Mouse (Mus musculus): ENCODE results near the gene Slc25a12.

DNA sequence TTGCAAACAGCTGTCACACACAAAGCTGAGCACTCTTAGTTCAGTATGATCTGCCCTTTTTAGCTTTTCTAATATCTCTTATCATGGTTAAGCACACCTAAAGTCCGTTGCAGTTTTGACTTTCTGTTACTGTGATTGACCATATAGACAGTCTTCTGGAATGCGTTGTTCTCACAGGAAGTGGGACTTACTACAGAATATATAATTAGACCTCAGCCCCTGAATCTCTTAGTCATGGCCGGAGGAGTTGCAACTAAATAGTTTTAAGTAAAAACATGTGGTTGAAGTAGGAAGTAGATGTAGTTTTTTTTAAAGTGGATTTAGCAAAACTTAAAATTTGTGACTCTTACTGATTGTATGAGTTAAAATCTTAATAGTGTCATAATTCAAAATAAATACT is 119.5 kb downstream of the Slc25a12 start:
- TF ChIP-seq CTCF (IDR thresholded peaks at IDR 0.05; ENCODE audit: extremely low read depth, insufficient read length, insufficient replicate concordance, low read depth, low read length) (no peak), POLR2A (IDR thresholded peaks at IDR 0.05; ENCODE audit: low read depth, low read length) (no peak)

Data from small intestine, adult 2 months (tissue).